Mouse (Mus musculus): ENCODE results near the gene Gab3.

- 0 out of 2 replicates have a peak, but pooled peaks have one; percentile 55 for TF ChIP-seq EP300 (IDR thresholded peaks at IDR 0.05; ENCODE audit: insufficient read depth, low read depth, low read length)
- no peak for TF ChIP-seq CTCF (IDR thresholded peaks at IDR 0.05)
These were observed 40.7 kb downstream of the Gab3 start for GRCm38 (mm10) chrX:75044595-75044994.
